Mouse (Mus musculus) intestine, embryonic 15.5 days (tissue): Measurements from ENCODE around the gene Heg1. TPM values are rescaled to one million over a fixed set of nuclear protein-coding genes. Genes with fewer than 3 reads are reported as not detected.
A peak's percentile ranks its signal among the peaks of the same experiment; 100 is the strongest.

Experiments
- ATAC-seq: fragments of 200-750 bp; cut with Nextera tagmentation; 2 replicates; pipeline ENCODE4 v1.8.0; 2017; ENCODE audit warnings: moderate TSS enrichment, moderate library complexity
- H3K27ac ChIP-seq: fragments of 300-500 bp; sonication (generic); 2 replicates; pipeline ENCODE4 v1.5.1; 2015; ENCODE audit warnings: mild to moderate bottlenecking, inconsistent platforms
- H3K27me3 ChIP-seq: fragments of 300-500 bp; sonication (generic); replicated peaks from 2 replicates; pipeline ENCODE4 v1.6.1; 2015; ENCODE audit warnings: inconsistent platforms
- H3K36me3 ChIP-seq: fragments of 300-500 bp; sonication (generic); 2 replicates; pipeline ENCODE4 v1.6.1; 2015; ENCODE audit warnings: inconsistent platforms
- H3K4me1 ChIP-seq: fragments of 300-500 bp; sonication (generic); replicated peaks from 2 replicates; pipeline ENCODE4 v1.6.1; 2015; ENCODE audit warnings: inconsistent platforms
- H3K4me2 ChIP-seq: fragments of 300-500 bp; sonication (generic); replicated peaks from 2 replicates; pipeline ENCODE4 v1.6.1; 2015; ENCODE audit warnings: mild to moderate bottlenecking, inconsistent platforms
- H3K4me3 ChIP-seq: fragments of 300-500 bp; sonication (generic); replicated peaks from 2 replicates; pipeline ENCODE4 v1.5.1; 2015; ENCODE audit warnings: inconsistent platforms
- H3K9ac ChIP-seq: fragments of 300-500 bp; sonication (generic); 2 replicates; pipeline ENCODE4 v1.6.1; 2015; ENCODE audit warnings: inconsistent platforms
- H3K9me3 ChIP-seq: fragments of 300-500 bp; sonication (generic); 2 replicates; pipeline ENCODE4 v1.6.1; 2016; ENCODE audit warnings: inconsistent platforms
- WGBS: fragments of 180-500 bp; shearing (Covaris S2); methylation state at CpG from one replicate; pipeline ENCODE4 v1.1.7; 2015; 5-methylcytosine and 5-hydroxymethylcytosine counted together
- polyA plus RNA-seq: library from polyadenylated mRNA; unstranded; fragments of >200 nt; fragmentation: Nextera tagmentation; extraction: Ambion mirVana; gene quantifications from 2 replicates; pipeline ENCODE4 v1.2.1, GENCODE M21; 2015

Heg1 gene
- polyA plus RNA-seq, 1 experiment from 2014 or later = 21.2 TPM

- H3K27me3 ChIP-seq = no peaks in the 10 kb centered on the region
- WGBS = 36% methylated on average over 12 of the region's 12 CpGs
- H3K27ac ChIP-seq = peak overlapping the region; percentile 49; the same call in 1 of the 2 replicates
- H3K4me1 ChIP-seq = peaks cover 15% of the 10 kb centered on the region
- no peak overlapping the region for H3K9ac ChIP-seq
- H3K4me2 ChIP-seq = peak overlapping the region; percentile 24; the same call in 1 of the 2 replicates
- peak; percentile 53 for ATAC-seq
- no peaks in the 10 kb centered on the region for H3K9me3 ChIP-seq
- H3K4me3 ChIP-seq = no peak overlapping the region
- H3K36me3 ChIP-seq = no peaks in the 10 kb centered on the region
Observed at GRCm38 (mm10) chr16:33698277-33698790, 14.2 kb downstream of the Heg1 start.

GRCm38 (mm10) chr16:33700584-33700983 lies 16.4 kb downstream of the Heg1 start:
- Histone ChIP-seq H3K4me1 (peaks cover 24% of the 10 kb centered on the region), H3K27me3 (no peaks in the 10 kb centered on the region), H3K4me2 (no peak overlapping the region), H3K9ac (no peak overlapping the region), H3K36me3 (no peaks in the 10 kb centered on the region), H3K9me3 (no peaks in the 10 kb centered on the region), H3K27ac (no peak overlapping the region), H3K4me3 (no peak overlapping the region)
- ATAC-seq = no peak
- 77% methylated on average over 5 of the region's 5 CpGs for WGBS

- H3K4me2 ChIP-seq = no peak overlapping the region
- H3K27ac ChIP-seq = no peak overlapping the region
- no peaks in the 10 kb centered on the region for H3K9me3 ChIP-seq
- no peak overlapping the region for H3K4me3 ChIP-seq
- no peak overlapping the region for H3K9ac ChIP-seq
- no peak for ATAC-seq
- H3K36me3 ChIP-seq = no peaks in the 10 kb centered on the region
- 91% methylated on average over 4 of the region's 4 CpGs for WGBS
- no peaks in the 10 kb centered on the region for H3K27me3 ChIP-seq
- H3K4me1 ChIP-seq = peaks cover 25% of the 10 kb centered on the region
Observed at GRCm38 (mm10) chr16:33701872-33702271, 17.7 kb downstream of the Heg1 start.

- Histone ChIP-seq H3K36me3 (no peaks in the 10 kb centered on the region), H3K4me2 (no peak overlapping the region), H3K4me1 (peaks cover 11% of the 10 kb centered on the region), H3K9ac (no peak overlapping the region), H3K4me3 (no peak overlapping the region), H3K27ac (no peak overlapping the region), H3K27me3 (no peaks in the 10 kb centered on the region), H3K9me3 (no peaks in the 10 kb centered on the region)
- whole genome bisulfite sequencing = 81% methylated on average over 9 of the region's 9 CpGs
- no peak for ATAC-seq
Observed at GRCm38 (mm10) chr16:33704289-33704688, 20.1 kb downstream of the Heg1 start.

- 20% methylated on average over 6 of the region's 6 CpGs for WGBS
- Histone ChIP-seq H3K9ac (no peak overlapping the region), H3K9me3 (no peaks in the 10 kb centered on the region), H3K4me2 (no peak overlapping the region), H3K4me1 (peaks cover 11% of the 10 kb centered on the region), H3K36me3 (no peaks in the 10 kb centered on the region), H3K27ac (no peak overlapping the region), H3K4me3 (no peak overlapping the region), H3K27me3 (no peaks in the 10 kb centered on the region)
- ATAC-seq = no peak
Observed at GRCm38 (mm10) chr16:33705258-33705657, 21.1 kb downstream of the Heg1 start.

GRCm38 (mm10) chr16:33706111-33706890 lies 22.1 kb downstream of the Heg1 start:
- no peaks in the 10 kb centered on the region for H3K9me3 ChIP-seq
- peaks cover 11% of the 10 kb centered on the region for H3K4me1 ChIP-seq
- 92% methylated on average over 14 of the region's 14 CpGs for WGBS
- ATAC-seq = no peak
- no peaks in the 10 kb centered on the region for H3K27me3 ChIP-seq
- H3K4me3 ChIP-seq = no peak overlapping the region
- H3K36me3 ChIP-seq = no peaks in the 10 kb centered on the region
- no peak overlapping the region for H3K27ac ChIP-seq
- H3K4me2 ChIP-seq = no peak overlapping the region
- H3K9ac ChIP-seq = no peak overlapping the region

GRCm38 (mm10) chr16:33708031-33708430 lies 23.9 kb downstream of the Heg1 start:
- Histone ChIP-seq H3K27me3 (no peaks in the 10 kb centered on the region), H3K36me3 (no peaks in the 10 kb centered on the region), H3K9me3 (no peaks in the 10 kb centered on the region), H3K4me1 (peaks cover 11% of the 10 kb centered on the region), H3K9ac (no peak overlapping the region), H3K27ac (no peak overlapping the region), H3K4me3 (no peak overlapping the region), H3K4me2 (no peak overlapping the region)
- ATAC-seq = no peak
- WGBS = 86% methylated on average over 10 of the region's 10 CpGs

GRCm38 (mm10) chr16:33708585-33709397 lies 24.6 kb downstream of the Heg1 start:
- H3K27me3 ChIP-seq = no peaks in the 10 kb centered on the region
- H3K9me3 ChIP-seq = no peaks in the 10 kb centered on the region
- H3K4me1 ChIP-seq = peaks cover 10% of the 10 kb centered on the region
- H3K36me3 ChIP-seq = no peaks in the 10 kb centered on the region
- H3K9ac ChIP-seq = no peak overlapping the region
- no peak for ATAC-seq
- WGBS = 91% methylated on average over 12 of the region's 12 CpGs
- no peak overlapping the region for H3K4me2 ChIP-seq
- H3K4me3 ChIP-seq = no peak overlapping the region
- H3K27ac ChIP-seq = no peak overlapping the region

GRCm38 (mm10) chr16:33714271-33714670 lies 30.1 kb downstream of the Heg1 start:
- peak; percentile 83 for ATAC-seq
- no peaks in the 10 kb centered on the region for H3K36me3 ChIP-seq
- no peaks in the 10 kb centered on the region for H3K27me3 ChIP-seq
- H3K27ac ChIP-seq = no peak overlapping the region
- H3K9me3 ChIP-seq = no peaks in the 10 kb centered on the region
- peak overlapping the region; percentile 55 for H3K4me2 ChIP-seq
- 7% methylated on average over 13 of the region's 13 CpGs for WGBS
- no peak overlapping the region for H3K9ac ChIP-seq
- H3K4me1 ChIP-seq = peaks cover 4% of the 10 kb centered on the region; the same call in 1 of the 2 replicates
- peak overlapping the region; percentile 13; the same call in 1 of the 2 replicates for H3K4me3 ChIP-seq

GRCm38 (mm10) chr16:33723241-33723640 lies 39.1 kb downstream of the Heg1 start:
- Histone ChIP-seq H3K4me3 (no peak overlapping the region), H3K36me3 (peaks cover 21% of the 10 kb centered on the region), H3K27me3 (no peaks in the 10 kb centered on the region), H3K9ac (no peak overlapping the region), H3K9me3 (no peaks in the 10 kb centered on the region), H3K4me2 (no peak overlapping the region), H3K27ac (no peak overlapping the region), H3K4me1 (no peaks in the 10 kb centered on the region)
- WGBS = 95% methylated on average over 2 of the region's 2 CpGs
- ATAC-seq = no peak

- Histone ChIP-seq H3K27me3 (no peaks in the 10 kb centered on the region), H3K4me2 (no peak overlapping the region), H3K36me3 (peaks cover 21% of the 10 kb centered on the region), H3K27ac (no peak overlapping the region), H3K4me1 (no peaks in the 10 kb centered on the region), H3K9ac (no peak overlapping the region), H3K9me3 (no peaks in the 10 kb centered on the region), H3K4me3 (no peak overlapping the region)
- WGBS = 94% methylated on average over 3 of the region's 3 CpGs
- no peak for ATAC-seq
Observed at GRCm38 (mm10) chr16:33723983-33724382, 39.8 kb downstream of the Heg1 start.

- Histone ChIP-seq H3K36me3 (peaks cover 20% of the 10 kb centered on the region), H3K27ac (no peak overlapping the region), H3K4me3 (no peak overlapping the region), H3K4me1 (no peaks in the 10 kb centered on the region), H3K9ac (no peak overlapping the region), H3K27me3 (no peaks in the 10 kb centered on the region), H3K9me3 (no peaks in the 10 kb centered on the region), H3K4me2 (no peak overlapping the region)
- no peak for ATAC-seq
- WGBS = 96% methylated on average over 17 of the region's 17 CpGs
Observed at GRCm38 (mm10) chr16:33726261-33726660, 42.1 kb downstream of the Heg1 start.
